Mouse (Mus musculus): ENCODE results near the gene Slc7a6. TPM values are rescaled to one million over a fixed set of nuclear protein-coding genes. Genes with fewer than 3 reads are reported as not detected.
"Not testable (repeated sequence)": the region's sequence is repeated elsewhere in the genome, so short reads cannot be mapped to it uniquely, and the experiment has no call there.

The Slc7a6 gene
- polyA plus RNA-seq, 1 experiment from 2014 or later, result 17.4 TPM

GRCm38 (mm10) chr8:106198741-106199140 lies 30.1 kb downstream of the Slc7a6 start:
- Histone ChIP-seq H3K4me3 (no peak overlapping the region), H3K9me3 (replicated peaks) (no peaks in the 10 kb centered on the region), H3K4me1 (no peaks in the 10 kb centered on the region), H3K27me3 (replicated peaks) (peaks cover 4% of the 10 kb centered on the region; the same call in 1 of the 2 replicates), H3K9ac (no peak overlapping the region), H3K4me2 (no peak overlapping the region), H3K27ac (no peak overlapping the region), H3K36me3 (peaks cover 89% of the 10 kb centered on the region)
- ATAC-seq, result 0 out of 2 replicates have a peak, but pooled peaks have one; percentile 46
- 14% methylated on average over 1 of the region's 1 CpGs for WGBS (ENCODE audit: insufficient replicate concordance)

DNA sequence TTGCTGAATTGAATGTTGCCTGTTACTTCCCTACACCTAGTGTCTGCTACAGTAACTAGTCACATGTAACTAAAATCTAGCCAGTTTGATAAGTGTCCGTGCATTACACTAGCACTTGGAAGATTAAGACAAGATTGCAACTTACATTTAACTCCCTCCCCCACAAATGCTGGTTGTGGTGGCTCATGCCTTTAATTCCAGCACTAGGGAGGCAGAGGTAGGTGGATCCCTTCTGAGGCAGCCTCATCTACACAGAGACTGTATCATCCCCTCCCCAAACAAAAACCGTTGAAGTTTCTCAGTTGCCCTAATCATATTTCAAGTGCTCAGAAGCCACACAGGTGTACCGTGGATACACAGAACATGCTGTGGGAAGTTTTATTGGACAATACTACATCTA lies 30.9 kb downstream of the Slc7a6 start:
- not testable (repeated sequence) for H3K9me3 ChIP-seq (replicated peaks); H3K9ac ChIP-seq; ATAC-seq; H3K27ac ChIP-seq; H3K4me2 ChIP-seq; H3K27me3 ChIP-seq (replicated peaks); H3K4me3 ChIP-seq; H3K4me1 ChIP-seq
- WGBS (ENCODE audit: insufficient replicate concordance), result 81% methylated on average over 3 of the region's 3 CpGs
- peaks cover 92% of the 10 kb centered on the region for H3K36me3 ChIP-seq

GRCm38 (mm10) chr8:106210035-106210731 lies 41.5 kb downstream of the Slc7a6 start:
- H3K4me3 ChIP-seq, result peak overlapping the region; percentile 72
- peak overlapping the region; percentile 85 for H3K9ac ChIP-seq
- H3K9me3 ChIP-seq (replicated peaks), result no peaks in the 10 kb centered on the region
- WGBS (ENCODE audit: insufficient replicate concordance), result under 1% methylated on average over 35 of the region's 35 CpGs
- no peaks in the 10 kb centered on the region for H3K27me3 ChIP-seq (replicated peaks)
- ATAC-seq, result peak; percentile 68
- peak overlapping the region; percentile 85 for H3K27ac ChIP-seq
- H3K4me1 ChIP-seq, result peaks cover 27% of the 10 kb centered on the region
- peak overlapping the region; percentile 85 for H3K4me2 ChIP-seq
- H3K36me3 ChIP-seq, result peaks cover 62% of the 10 kb centered on the region

DNA sequence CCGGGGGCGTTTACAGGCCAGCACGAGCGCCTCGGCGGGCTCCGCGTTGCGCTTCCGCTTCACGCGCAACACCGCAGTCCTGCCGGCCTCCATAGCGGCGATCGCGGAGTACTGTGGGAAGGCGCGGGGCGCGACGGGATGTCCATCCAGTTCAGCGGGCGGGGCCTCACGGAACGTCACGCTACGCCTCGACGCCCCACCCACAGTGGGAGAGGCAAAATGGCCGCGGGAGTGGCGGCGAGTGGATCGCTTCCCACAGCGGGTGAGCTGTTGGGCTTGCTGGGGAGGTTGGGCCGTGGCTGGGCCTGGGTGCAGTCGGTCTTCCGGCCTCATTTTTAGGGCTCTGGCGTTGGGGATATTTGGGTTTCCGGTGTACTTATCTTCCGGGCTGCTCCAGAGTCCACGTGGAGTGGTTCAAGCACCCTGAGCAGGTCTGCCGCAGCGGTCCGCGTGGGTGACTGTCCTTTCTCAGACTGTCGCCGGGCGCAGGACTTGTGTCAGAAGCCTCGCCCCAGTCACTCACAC lies 42.2 kb downstream of the Slc7a6 start, which contains the start of the genes Slc7a6os and Prmt7:
Slc7a6os (minus strand) TSS at position 115 of the 525 bp plus-strand sequence.
Prmt7 (plus strand) TSS at position 116 of the 525 bp plus-strand sequence.
- Histone ChIP-seq H3K4me1 (peaks cover 27% of the 10 kb centered on the region), H3K4me3 (peak within 1 kb of the TSS; percentile 72), H3K9me3 (replicated peaks) (no peaks in the 10 kb centered on the region), H3K36me3 (peaks cover 62% of the 10 kb centered on the region), H3K27me3 (replicated peaks) (no peaks in the 10 kb centered on the region), H3K4me2 (peak within 1 kb of the TSS; percentile 85), H3K27ac (peak within 1 kb of the TSS; percentile 85), H3K9ac (peak within 1 kb of the TSS; percentile 85)
- peak; percentile 96 for ATAC-seq
- 0% methylated on average over 52 of the region's 52 CpGs for WGBS (ENCODE audit: insufficient replicate concordance)

DNA sequence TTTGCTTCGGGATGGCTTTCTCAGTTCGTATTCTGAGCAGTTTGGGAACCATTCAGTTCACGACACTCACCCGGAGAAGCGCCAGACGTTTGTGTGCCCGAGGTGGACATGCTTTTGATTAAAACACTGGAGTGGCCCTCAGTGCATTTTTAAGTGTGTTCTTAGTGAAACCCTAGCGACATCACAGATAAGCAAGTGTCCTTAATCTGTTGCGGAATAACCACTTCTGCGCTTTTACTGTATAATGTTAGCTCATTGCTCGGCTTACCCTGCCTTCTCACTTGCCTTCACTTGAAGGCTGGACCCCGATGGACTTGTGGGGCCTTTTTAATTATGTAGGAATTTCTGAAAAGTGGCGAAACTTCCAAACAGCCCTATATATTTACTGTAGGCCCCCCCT lies 42.8 kb downstream of the Slc7a6 start:
- Histone ChIP-seq H3K4me2 (peak overlapping the region; percentile 85), H3K36me3 (peaks cover 63% of the 10 kb centered on the region), H3K4me1 (peaks cover 27% of the 10 kb centered on the region), H3K27me3 (replicated peaks) (no peaks in the 10 kb centered on the region), H3K9ac (peak overlapping the region; percentile 85), H3K9me3 (replicated peaks) (no peaks in the 10 kb centered on the region), H3K4me3 (peak overlapping the region; percentile 72), H3K27ac (peak overlapping the region; percentile 85)
- ATAC-seq, result no peak
- WGBS (ENCODE audit: insufficient replicate concordance), result 4% methylated on average over 13 of the region's 13 CpGs

- no peak overlapping the region for H3K4me2 ChIP-seq
- H3K27ac ChIP-seq, result no peak overlapping the region
- 83% methylated on average over 3 of the region's 3 CpGs for WGBS (ENCODE audit: insufficient replicate concordance)
- no peak overlapping the region for H3K9ac ChIP-seq
- ATAC-seq, result no peak
- no peak overlapping the region for H3K4me3 ChIP-seq
- H3K9me3 ChIP-seq (replicated peaks), result no peaks in the 10 kb centered on the region
- H3K27me3 ChIP-seq (replicated peaks), result no peaks in the 10 kb centered on the region
- peaks cover 63% of the 10 kb centered on the region for H3K36me3 ChIP-seq
- peaks cover 20% of the 10 kb centered on the region for H3K4me1 ChIP-seq
Observed at GRCm38 (mm10) chr8:106213959-106214358, 45.3 kb downstream of the Slc7a6 start.

DNA sequence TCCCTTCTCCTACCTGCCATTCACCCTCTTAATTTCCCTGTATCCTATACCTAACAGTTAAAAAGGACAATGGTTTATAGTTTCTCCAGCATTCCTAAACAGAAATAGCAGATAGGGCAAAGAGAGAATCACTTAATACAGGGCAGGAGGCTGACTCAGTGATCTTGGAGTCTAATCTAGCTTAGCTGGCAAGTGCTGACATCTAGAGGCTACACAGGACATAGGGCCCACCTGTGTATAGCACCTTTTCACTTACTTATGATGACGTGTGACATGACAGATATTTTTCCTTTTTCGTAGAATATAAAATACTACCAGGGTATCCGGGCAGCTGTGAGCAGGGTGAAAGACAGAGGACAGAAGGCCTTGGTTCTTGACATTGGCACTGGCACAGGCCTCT lies 51.0 kb downstream of the Slc7a6 start:
- 81% methylated on average over 3 of the region's 3 CpGs for WGBS (ENCODE audit: insufficient replicate concordance)
- H3K36me3 ChIP-seq, result peaks cover 95% of the 10 kb centered on the region
- ATAC-seq, result no peak

DNA sequence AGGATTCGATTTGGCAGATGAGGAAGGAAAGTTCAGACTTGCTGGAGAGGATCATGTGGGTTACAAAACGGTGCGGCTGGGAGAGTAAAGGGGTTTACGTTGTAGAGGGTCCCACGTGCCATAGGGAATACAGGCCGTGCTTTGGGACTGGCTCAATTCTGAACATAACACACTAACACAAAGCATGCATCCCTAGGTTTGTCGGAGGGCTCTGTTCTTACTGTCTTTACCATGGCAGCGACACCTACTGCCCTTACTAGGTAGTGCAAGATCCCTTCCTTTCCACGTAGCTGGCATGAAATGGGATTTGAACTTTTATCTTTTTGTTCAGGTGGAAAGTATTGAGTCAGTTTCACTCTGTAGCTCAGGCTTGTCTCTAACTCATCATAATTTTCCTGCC lies 57.9 kb downstream of the Slc7a6 start:
- Histone ChIP-seq H3K4me3 (no peak overlapping the region), H3K9ac (no peak overlapping the region), H3K9me3 (replicated peaks) (no peaks in the 10 kb centered on the region), H3K27me3 (replicated peaks) (no peaks in the 10 kb centered on the region), H3K27ac (no peak overlapping the region), H3K36me3 (peaks cover 86% of the 10 kb centered on the region), H3K4me1 (no peaks in the 10 kb centered on the region), H3K4me2 (no peak overlapping the region)
- no peak for ATAC-seq
- 48% methylated on average over 9 of the region's 9 CpGs for WGBS (ENCODE audit: insufficient replicate concordance)

More for the DNA sequence above, 51.0 kb downstream of the Slc7a6 start:
- H3K4me3 ChIP-seq, result no peak overlapping the region
- no peak overlapping the region for H3K9ac ChIP-seq
- H3K4me1 ChIP-seq, result 0 out of 2 replicates have a peak, but pooled peaks cover 5% of the 10 kb centered on the region
- no peaks in the 10 kb centered on the region for H3K27me3 ChIP-seq (replicated peaks)
- no peaks in the 10 kb centered on the region for H3K9me3 ChIP-seq (replicated peaks)
- no peak overlapping the region for H3K4me2 ChIP-seq
- H3K27ac ChIP-seq, result no peak overlapping the region

GRCm38 (mm10) chr8:106231536-106231935 lies 62.9 kb downstream of the Slc7a6 start:
- Histone ChIP-seq H3K36me3 (peaks cover 88% of the 10 kb centered on the region), H3K4me1 (no peaks in the 10 kb centered on the region), H3K9me3 (replicated peaks) (no peaks in the 10 kb centered on the region), H3K9ac (no peak overlapping the region), H3K4me2 (no peak overlapping the region), H3K27me3 (replicated peaks) (no peaks in the 10 kb centered on the region), H3K27ac (no peak overlapping the region), H3K4me3 (no peak overlapping the region)
- 81% methylated on average over 7 of the region's 7 CpGs for WGBS (ENCODE audit: insufficient replicate concordance)
- no peak for ATAC-seq

GRCm38 (mm10) chr8:106232751-106233150 lies 64.1 kb downstream of the Slc7a6 start:
- H3K36me3 ChIP-seq, result peaks cover 89% of the 10 kb centered on the region

GRCm38 (mm10) chr8:106234567-106235261 lies 66.1 kb downstream of the Slc7a6 start:
- H3K4me3 ChIP-seq, result no peak overlapping the region
- no peak for ATAC-seq
- no peaks in the 10 kb centered on the region for H3K9me3 ChIP-seq (replicated peaks)
- 88% methylated on average over 17 of the region's 17 CpGs for WGBS (ENCODE audit: insufficient replicate concordance)
- H3K27ac ChIP-seq, result no peak overlapping the region
- H3K9ac ChIP-seq, result no peak overlapping the region
- no peaks in the 10 kb centered on the region for H3K27me3 ChIP-seq (replicated peaks)
- H3K4me2 ChIP-seq, result no peak overlapping the region
- H3K36me3 ChIP-seq, result peaks cover 90% of the 10 kb centered on the region
- H3K4me1 ChIP-seq, result no peaks in the 10 kb centered on the region

More at GRCm38 (mm10) chr8:106232751-106233150, 64.1 kb downstream of the Slc7a6 start:
- WGBS (ENCODE audit: insufficient replicate concordance), result 84% methylated on average over 3 of the region's 3 CpGs
- Histone ChIP-seq H3K4me1 (no peaks in the 10 kb centered on the region), H3K27me3 (replicated peaks) (no peaks in the 10 kb centered on the region), H3K9me3 (replicated peaks) (no peaks in the 10 kb centered on the region), H3K27ac (no peak overlapping the region), H3K4me2 (no peak overlapping the region), H3K4me3 (no peak overlapping the region), H3K9ac (no peak overlapping the region)
- ATAC-seq, result no peak

- 87% methylated on average over 5 of the region's 5 CpGs for WGBS (ENCODE audit: insufficient replicate concordance)
Observed at GRCm38 (mm10) chr8:106237106-106237505, 68.4 kb downstream of the Slc7a6 start.

More at GRCm38 (mm10) chr8:106237106-106237505, 68.4 kb downstream of the Slc7a6 start:
- no peak for ATAC-seq
- H3K27ac ChIP-seq, result no peak overlapping the region
- no peak overlapping the region for H3K4me2 ChIP-seq
- H3K9ac ChIP-seq, result no peak overlapping the region
- peaks cover 93% of the 10 kb centered on the region for H3K36me3 ChIP-seq
- H3K9me3 ChIP-seq (replicated peaks), result no peaks in the 10 kb centered on the region
- H3K4me1 ChIP-seq, result no peaks in the 10 kb centered on the region
- no peaks in the 10 kb centered on the region for H3K27me3 ChIP-seq (replicated peaks)
- H3K4me3 ChIP-seq, result no peak overlapping the region
